Mouse (Mus musculus): ENCODE measurements around the gene Itpkc. TPM values are rescaled to one million over a fixed set of nuclear protein-coding genes. Genes with fewer than 3 reads are reported as not detected.

Gene Itpkc
- total and polyA plus RNA-seq, 2 experiments from 2014 or later, result 4.7 to 15.3 TPM

- Histone ChIP-seq H3K27me3 (ENCODE audit: insufficient read depth, low read length) (no peaks in the 10 kb centered on the region), H3K4me1 (ENCODE audit: insufficient read depth, low read length) (peaks cover 33% of the 10 kb centered on the region), H3K9ac (replicated peaks; ENCODE audit: low read length, poor library complexity, severe bottlenecking) (peak overlapping the region; percentile 86), H3K9me3 (ENCODE audit: low read length) (no peaks in the 10 kb centered on the region), H3K4me3 (ENCODE audit: low read depth, low read length) (peak overlapping the region; percentile 78), H3K4me2 (ENCODE audit: low read depth, low read length, poor library complexity, severe bottlenecking) (peak overlapping the region; percentile 91), H3K36me3 (ENCODE audit: insufficient read depth, low read length) (no peaks in the 10 kb centered on the region), H3K27ac (ENCODE audit: low read depth, low read length) (peak overlapping the region; percentile 81)
- WGBS, result 1% methylated on average over 10 of the region's 10 CpGs
- DNase-seq (ENCODE audit: low spot score), result peak; percentile 6
- TF ChIP-seq CTCF (IDR thresholded peaks at IDR 0.05), result no peak
- ATAC-seq (ENCODE audit: low FRiP score), result no peak
These were observed 785 bp downstream of the Itpkc start for GRCm38 (mm10) chr7:27227676-27228075.

GRCm38 (mm10) chr7:27227276-27227675 is 1.2 kb downstream of the Itpkc start:
- Histone ChIP-seq H3K4me2 (ENCODE audit: low read depth, low read length, poor library complexity, severe bottlenecking) (peak overlapping the region; percentile 91), H3K9ac (replicated peaks; ENCODE audit: low read length, poor library complexity, severe bottlenecking) (peak overlapping the region; percentile 86), H3K36me3 (ENCODE audit: insufficient read depth, low read length) (no peaks in the 10 kb centered on the region), H3K27ac (ENCODE audit: low read depth, low read length) (peak overlapping the region; percentile 81; the same call in 1 of the 2 replicates), H3K27me3 (ENCODE audit: insufficient read depth, low read length) (no peaks in the 10 kb centered on the region), H3K9me3 (ENCODE audit: low read length) (no peaks in the 10 kb centered on the region), H3K4me3 (ENCODE audit: low read depth, low read length) (peak overlapping the region; percentile 78), H3K4me1 (ENCODE audit: insufficient read depth, low read length) (peaks cover 33% of the 10 kb centered on the region)
- DNase-seq (ENCODE audit: low spot score), result no peak
- TF ChIP-seq CTCF (IDR thresholded peaks at IDR 0.05), result no peak
- WGBS, result 26% methylated on average over 9 of the region's 9 CpGs
- no peak for ATAC-seq (ENCODE audit: low FRiP score)

- no peak for ATAC-seq (ENCODE audit: low FRiP score)
- Histone ChIP-seq H3K4me1 (ENCODE audit: insufficient read depth, low read length) (peaks cover 33% of the 10 kb centered on the region), H3K9ac (replicated peaks; ENCODE audit: low read length, poor library complexity, severe bottlenecking) (peak overlapping the region; percentile 86), H3K9me3 (ENCODE audit: low read length) (no peaks in the 10 kb centered on the region), H3K27ac (ENCODE audit: low read depth, low read length) (no peak overlapping the region), H3K4me2 (ENCODE audit: low read depth, low read length, poor library complexity, severe bottlenecking) (peak overlapping the region; percentile 91), H3K4me3 (ENCODE audit: low read depth, low read length) (peak overlapping the region; percentile 78), H3K27me3 (ENCODE audit: insufficient read depth, low read length) (no peaks in the 10 kb centered on the region), H3K36me3 (ENCODE audit: insufficient read depth, low read length) (no peaks in the 10 kb centered on the region)
- TF ChIP-seq CTCF (IDR thresholded peaks at IDR 0.05), result no peak
- WGBS, result 73% methylated on average over 11 of the region's 11 CpGs
- no peak for DNase-seq (ENCODE audit: low spot score)
These were observed 3.4 kb downstream of the Itpkc start for GRCm38 (mm10) chr7:27224877-27225575.

GRCm38 (mm10) chr7:27222538-27222937 is 5.9 kb downstream of the Itpkc start:
- ATAC-seq (ENCODE audit: low FRiP score), result no peak
- no peaks in the 10 kb centered on the region for H3K27me3 ChIP-seq (ENCODE audit: insufficient read depth, low read length)
- no peak overlapping the region for H3K9ac ChIP-seq (replicated peaks; ENCODE audit: low read length, poor library complexity, severe bottlenecking)
- no peak overlapping the region for H3K4me2 ChIP-seq (ENCODE audit: low read depth, low read length, poor library complexity, severe bottlenecking)
- no peak overlapping the region for H3K27ac ChIP-seq (ENCODE audit: low read depth, low read length)
- no peaks in the 10 kb centered on the region for H3K9me3 ChIP-seq (ENCODE audit: low read length)
- peaks cover 33% of the 10 kb centered on the region for H3K4me1 ChIP-seq (ENCODE audit: insufficient read depth, low read length)
- DNase-seq (ENCODE audit: low spot score), result no peak
- WGBS, result 90% methylated on average over 1 of the region's 1 CpGs
- H3K36me3 ChIP-seq (ENCODE audit: insufficient read depth, low read length), result peaks cover 6% of the 10 kb centered on the region; the same call in 1 of the 2 replicates
- no peak for TF ChIP-seq CTCF (IDR thresholded peaks at IDR 0.05)
- H3K4me3 ChIP-seq (ENCODE audit: low read depth, low read length), result no peak overlapping the region

- Histone ChIP-seq H3K9me3 (ENCODE audit: low read length) (no peaks in the 10 kb centered on the region), H3K27me3 (ENCODE audit: insufficient read depth, low read length) (no peaks in the 10 kb centered on the region), H3K27ac (ENCODE audit: low read depth, low read length) (no peak overlapping the region), H3K9ac (replicated peaks; ENCODE audit: low read length, poor library complexity, severe bottlenecking) (no peak overlapping the region; the same call in 1 of the 2 replicates), H3K36me3 (ENCODE audit: insufficient read depth, low read length) (peaks cover 9% of the 10 kb centered on the region; the same call in 1 of the 2 replicates), H3K4me3 (ENCODE audit: low read depth, low read length) (no peak overlapping the region), H3K4me2 (ENCODE audit: low read depth, low read length, poor library complexity, severe bottlenecking) (no peak overlapping the region), H3K4me1 (ENCODE audit: insufficient read depth, low read length) (peaks cover 31% of the 10 kb centered on the region)
- DNase-seq (ENCODE audit: low spot score) (no peak), ATAC-seq (ENCODE audit: low FRiP score) (no peak)
- no peak for TF ChIP-seq CTCF (IDR thresholded peaks at IDR 0.05)
- WGBS, result 87% methylated on average over 6 of the region's 6 CpGs
These were observed 6.5 kb downstream of the Itpkc start for GRCm38 (mm10) chr7:27221939-27222338.

GRCm38 (mm10) chr7:27219937-27220336 is 8.5 kb downstream of the Itpkc start:
- no peak for TF ChIP-seq CTCF (IDR thresholded peaks at IDR 0.05)
- H3K9me3 ChIP-seq (ENCODE audit: low read length), result no peaks in the 10 kb centered on the region
- H3K4me1 ChIP-seq (ENCODE audit: insufficient read depth, low read length), result peaks cover 12% of the 10 kb centered on the region; the same call in 1 of the 2 replicates
- ATAC-seq (ENCODE audit: low FRiP score) (no peak), DNase-seq (ENCODE audit: low spot score) (no peak)
- no peak overlapping the region for H3K27ac ChIP-seq (ENCODE audit: low read depth, low read length)
- H3K27me3 ChIP-seq (ENCODE audit: insufficient read depth, low read length), result no peaks in the 10 kb centered on the region
- peaks cover 19% of the 10 kb centered on the region; the same call in 1 of the 2 replicates for H3K36me3 ChIP-seq (ENCODE audit: insufficient read depth, low read length)
- 84% methylated on average over 11 of the region's 11 CpGs for WGBS
- H3K4me3 ChIP-seq (ENCODE audit: low read depth, low read length), result no peak overlapping the region
- no peak overlapping the region for H3K4me2 ChIP-seq (ENCODE audit: low read depth, low read length, poor library complexity, severe bottlenecking)
- no peak overlapping the region for H3K9ac ChIP-seq (replicated peaks; ENCODE audit: low read length, poor library complexity, severe bottlenecking)
